Comparison of ENCODE assay signal across 8 mouse cellular contexts in the genomic region with DNA sequence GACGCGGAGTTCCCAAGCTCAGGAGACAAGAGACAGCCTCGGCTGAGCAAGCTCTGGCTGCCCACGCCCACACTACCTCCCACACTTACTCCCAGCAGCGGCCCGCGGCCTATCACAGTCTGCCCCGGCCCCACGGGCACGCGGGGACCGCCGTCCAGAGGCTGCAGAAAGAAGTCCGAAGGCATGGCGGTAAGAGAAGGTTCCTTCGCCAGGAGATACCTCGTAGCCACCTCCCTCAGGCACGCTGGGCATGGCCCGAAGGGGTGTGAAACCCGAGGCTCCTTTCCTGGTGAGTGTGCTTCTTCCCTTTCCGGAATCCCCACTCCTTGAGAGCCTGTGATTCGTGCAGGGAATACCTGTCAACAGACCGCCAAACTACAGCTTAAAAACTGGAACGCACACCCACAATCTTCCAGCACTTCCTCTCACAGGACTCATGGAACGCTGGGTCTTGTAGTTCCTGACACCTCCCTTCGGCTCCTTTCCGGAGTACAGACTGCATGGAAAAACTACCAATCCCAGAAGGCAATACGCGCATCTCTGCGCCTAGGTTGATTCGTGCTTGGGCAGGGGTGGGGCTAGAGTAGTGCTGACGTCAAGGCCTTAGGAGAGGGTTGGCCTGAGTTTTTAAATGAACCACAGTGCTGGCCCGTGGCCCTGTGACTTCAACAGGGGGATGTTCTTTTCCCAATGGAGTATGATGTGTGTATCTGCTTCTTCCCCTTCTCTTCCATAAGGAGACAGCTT. TPM values are rescaled to one million over a fixed set of nuclear protein-coding genes. Genes with fewer than 3 reads are reported as not detected.
DNase-seq lines count a peak whose midpoint lies in the region; ATAC-seq lines count a peak whose summit lies in the region.

Gene Aplf (minus strand): TSS at position 423 of the 747 bp plus-strand sequence.

- peak; percentile 100 for ATAC-seq in hindbrain, embryonic 14.5 days (ENCODE audit: low FRiP score)

- H3K4me1 ChIP-seq in hindbrain, embryonic 14.5 days (replicated peaks; ENCODE audit: control insufficient read depth, insufficient read depth, low read length) = peaks cover 19% of the 10 kb centered on the region

- peak within 1 kb of the TSS; percentile 62 for H3K4me2 ChIP-seq in hindbrain, embryonic 14.5 days (replicated peaks)

- H3K4me3 ChIP-seq in hindbrain, embryonic 14.5 days (replicated peaks; ENCODE audit: low read length) = peak within 1 kb of the TSS; percentile 60

- H3K9me3 ChIP-seq in hindbrain, embryonic 14.5 days (ENCODE audit: control insufficient read depth, low read length) = no peaks in the 10 kb centered on the region

- H3K27me3 ChIP-seq in hindbrain, embryonic 14.5 days (ENCODE audit: control insufficient read depth, insufficient read depth, low read length) = no peaks in the 10 kb centered on the region

- under 1% methylated on average over 33 of the region's 33 CpGs for WGBS in hindbrain, embryonic 14.5 days

- DNase-seq in R1 (ENCODE audit: low read depth, low spot score) = peak; percentile 100
- DNase-seq in cerebellum, postnatal 25 days = peak; percentile 85 to 90
- peak; percentile 59 to 74 for DNase-seq in frontal cortex, postnatal 25 days (ENCODE audit: low spot score in 2 of 2)
- DNase-seq in hindbrain, embryonic 14.5 days (ENCODE audit: low spot score) = peak; percentile 96
- DNase-seq in layer of hippocampus, postnatal 36 days = peak; percentile 87
- peak; percentile 97 for DNase-seq in lung, postnatal 36 days
- DNase-seq in retina, postnatal 1 day = peak; percentile 99
- peak; percentile 71 to 88 for DNase-seq in urinary bladder, adult 18-20 months (ENCODE audit: low spot score in 2 of 2)

- no peak within 1 kb of the TSS for H3K27ac ChIP-seq in hindbrain, embryonic 14.5 days

- H3K9ac ChIP-seq in hindbrain, embryonic 14.5 days = peak within 1 kb of the TSS; percentile 46

- H3K36me3 ChIP-seq in hindbrain, embryonic 14.5 days (replicated peaks; ENCODE audit: control insufficient read depth, insufficient read depth) = no peaks in the 10 kb centered on the region

RNA-seq across cellular contexts. Expression of gene Aplf, which starts in this region (rescaled TPM):
- polyA plus RNA-seq in hindbrain, embryonic 14.5 days (2014; fragmentation: Nextera tagmentation; extraction: Ambion mirVana) = 9.9 TPM in 2 replicates
- 1 to 10 TPM; 6.2 to 6.5 TPM for total RNA-seq in layer of hippocampus, postnatal 36 days (2021)
